Mouse (Mus musculus) myocyte (in vitro differentiated cells): ENCODE measurements around the gene Sipa1. TPM values are rescaled to one million over a fixed set of nuclear protein-coding genes. Genes with fewer than 3 reads are reported as not detected.

Source experiments
- H3K27me3 ChIP-seq: one replicate; pipeline ENCODE4 v1.6.1; 2011; ENCODE audit not compliant: control insufficient read depth, insufficient read depth, insufficient read length
- H3K36me3 ChIP-seq: one replicate; pipeline ENCODE4 v1.6.1; 2011; ENCODE audit not compliant: control insufficient read depth, insufficient read depth
- H3K4me2 ChIP-seq: one replicate; pipeline ENCODE4 v1.6.1; 2011; ENCODE audit warnings: low read depth, control low read depth
- H3K4me3 ChIP-seq: one replicate; pipeline ENCODE4 v1.5.1; 2011; ENCODE audit warnings: mild to moderate bottlenecking, control low read depth, moderate library complexity
- H3K79me2 ChIP-seq: one replicate; pipeline ENCODE4 v1.6.1; 2011; ENCODE audit not compliant: control insufficient read depth, insufficient read depth
- H3ac ChIP-seq: one replicate; pipeline ENCODE4 v1.6.1; 2011; ENCODE audit not compliant: control insufficient read depth, insufficient read length
- CEBPB ChIP-seq: IDR thresholded peaks from 2 replicates; pipeline ENCODE4 v1.6.1; 2011; ENCODE audit warnings: mild to moderate bottlenecking, moderate library complexity; ENCODE audit not compliant: poor library complexity, insufficient read depth, severe bottlenecking
- E2F4 ChIP-seq: IDR thresholded peaks from one replicate; pipeline ENCODE4 v1.6.1; 2011; ENCODE audit warnings: mild to moderate bottlenecking, control low read depth, moderate library complexity; ENCODE audit not compliant: insufficient read depth
- MAX ChIP-seq: IDR thresholded peaks from one replicate; pipeline ENCODE4 v1.6.1; 2011; ENCODE audit warnings: low read depth, mild to moderate bottlenecking, control low read depth
- MYOD1 ChIP-seq, 3 experiments: IDR thresholded peaks; one replicate each; pipeline ENCODE4 v1.6.1; 2011; ENCODE audit warnings: control low read depth in 2 of 3, low read depth in 2 of 3, mild to moderate bottlenecking in 2 of 3, moderate library complexity in 1 of 3; ENCODE audit not compliant: insufficient read length in 2 of 3, control insufficient read depth in 1 of 3
- MYOG ChIP-seq, 3 experiments: IDR thresholded peaks; one replicate each; pipeline ENCODE4 v1.6.1; 2011; ENCODE audit warnings: control low read depth in 2 of 3, low read depth in 2 of 3, mild to moderate bottlenecking in 2 of 3; ENCODE audit not compliant: insufficient read length in 2 of 3, control insufficient read depth in 1 of 3, insufficient read depth in 1 of 3
- POLR2A ChIP-seq: IDR thresholded peaks from one replicate; pipeline ENCODE4 v1.6.1; 2011; ENCODE audit warnings: low read depth, mild to moderate bottlenecking, control low read depth, moderate library complexity; ENCODE audit not compliant: insufficient read length
- POLR2AphosphoS2 ChIP-seq: IDR thresholded peaks from one replicate; pipeline ENCODE4 v1.6.1; 2011; ENCODE audit warnings: low read depth, control low read depth; ENCODE audit not compliant: insufficient read length
- REST ChIP-seq: IDR thresholded peaks from one replicate; pipeline ENCODE4 v1.6.1; 2011; ENCODE audit warnings: mild to moderate bottlenecking, control low read depth, moderate library complexity; ENCODE audit not compliant: insufficient read depth, insufficient read length
- SRF ChIP-seq: IDR thresholded peaks from one replicate; pipeline ENCODE4 v1.6.1; 2011; ENCODE audit warnings: low read depth; ENCODE audit not compliant: control insufficient read depth, insufficient read length
- TCF12 ChIP-seq: IDR thresholded peaks from one replicate; pipeline ENCODE4 v1.6.1; 2011; ENCODE audit warnings: mild to moderate bottlenecking, control low read depth; ENCODE audit not compliant: poor library complexity, insufficient read depth, severe bottlenecking
- TCF3 ChIP-seq: IDR thresholded peaks from one replicate; pipeline ENCODE4 v1.6.1; 2011; ENCODE audit warnings: low read depth, control low read depth; ENCODE audit not compliant: insufficient read length
- USF1 ChIP-seq: IDR thresholded peaks from one replicate; pipeline ENCODE4 v1.6.1; 2011; ENCODE audit warnings: low read depth, mild to moderate bottlenecking, control low read depth, moderate library complexity
- polyA plus RNA-seq: library from polyadenylated mRNA; unstranded; fragments of >200 nt; fragmentation: generic; extraction: Trizol; gene quantifications from one replicate; pipeline ENCODE4 v1.2.1, GENCODE M21; 2012; ENCODE audit warnings: missing spikeins

Gene Sipa1
- polyA plus RNA-seq, 1 experiment = 14.4 TPM

DNA sequence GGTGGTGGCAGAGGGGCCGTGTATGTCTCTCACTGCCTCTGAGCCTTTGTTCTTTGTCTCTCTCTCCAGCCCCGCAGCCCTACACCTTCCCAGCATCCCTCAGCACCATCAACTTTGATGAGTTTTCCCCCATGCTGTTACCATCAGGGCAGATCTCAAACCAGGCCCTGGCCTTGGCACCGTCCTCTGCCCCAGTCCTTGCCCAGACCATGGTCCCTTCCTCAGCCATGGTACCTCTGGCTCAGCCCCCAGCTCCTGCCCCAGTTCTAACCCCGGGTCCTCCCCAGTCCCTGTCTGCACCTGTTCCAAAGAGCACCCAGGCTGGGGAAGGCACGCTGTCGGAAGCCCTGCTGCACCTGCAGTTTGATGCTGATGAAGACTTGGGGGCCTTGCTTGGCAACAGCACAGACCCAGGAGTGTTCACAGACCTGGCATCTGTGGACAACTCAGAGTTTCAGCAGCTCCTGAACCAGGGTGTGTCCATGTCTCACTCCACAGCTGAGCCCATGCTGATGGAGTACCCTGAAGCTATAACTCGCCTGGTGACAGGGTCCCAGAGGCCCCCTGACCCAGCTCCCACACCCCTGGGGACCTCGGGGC is 16.7 kb downstream of the Sipa1 start:
- TF ChIP-seq REST (no peak), TCF3 (no peak), SRF (no peak), MYOG (IDR thresholded peaks at IDR 0.05; ENCODE audit: control insufficient read depth in 1 of 3, insufficient read depth in 1 of 3, insufficient read length in 2 of 3, low read depth in 2 of 3) (no peak), MAX (no peak), TCF12 (no peak), CEBPB (no peak), USF1 (no peak), MYOD1 (IDR thresholded peaks at IDR 0.05; ENCODE audit: control insufficient read depth in 1 of 3, insufficient read length in 2 of 3, low read depth in 2 of 3) (no peak), POLR2AphosphoS2 (no peak), POLR2A (no peak), E2F4 (no peak)
- H3ac ChIP-seq = no peak overlapping the region
- no peak overlapping the region for H3K4me2 ChIP-seq
- peaks cover 41% of the 10 kb centered on the region for H3K36me3 ChIP-seq
- H3K4me3 ChIP-seq = no peak overlapping the region
- H3K79me2 ChIP-seq = no peaks in the 10 kb centered on the region
- H3K27me3 ChIP-seq = no peaks in the 10 kb centered on the region

GRCm38 (mm10) chr19:5645280-5645679 is 18.2 kb downstream of the Sipa1 start:
- TF ChIP-seq MYOD1 (IDR thresholded peaks at IDR 0.05; ENCODE audit: control insufficient read depth in 1 of 3, insufficient read length in 2 of 3, low read depth in 2 of 3) (no peak), MYOG (IDR thresholded peaks at IDR 0.05; ENCODE audit: control insufficient read depth in 1 of 3, insufficient read depth in 1 of 3, insufficient read length in 2 of 3, low read depth in 2 of 3) (no peak), POLR2AphosphoS2 (no peak), CEBPB (no peak), REST (no peak), SRF (no peak), TCF3 (no peak), MAX (no peak), USF1 (no peak), E2F4 (no peak), TCF12 (no peak), POLR2A (no peak)
- Histone ChIP-seq H3K4me2 (no peak overlapping the region), H3K27me3 (no peaks in the 10 kb centered on the region), H3K36me3 (peaks cover 43% of the 10 kb centered on the region), H3ac (no peak overlapping the region), H3K79me2 (no peaks in the 10 kb centered on the region), H3K4me3 (no peak overlapping the region)

DNA sequence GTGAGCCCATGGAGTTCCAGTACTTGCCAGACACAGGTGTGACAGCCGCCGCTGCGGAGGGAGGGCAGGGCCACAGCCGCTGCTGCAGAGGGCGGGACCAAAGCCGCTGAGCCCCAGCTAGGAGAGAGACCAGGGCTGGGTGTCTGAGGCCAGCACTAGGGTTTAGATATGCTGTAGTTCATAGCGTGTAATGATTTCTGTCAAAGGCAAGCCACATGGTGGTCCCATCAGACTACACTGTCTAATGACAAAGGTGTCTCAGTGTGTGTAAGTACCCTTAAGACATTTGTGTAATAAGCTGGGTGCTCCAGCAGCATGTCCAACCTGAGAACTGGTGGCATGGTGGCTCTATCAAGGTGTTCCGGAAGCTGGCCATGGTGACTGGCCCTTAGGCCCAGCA is 21.9 kb downstream of the Sipa1 start:
- Histone ChIP-seq H3K4me3 (no peak overlapping the region), H3K4me2 (no peak overlapping the region), H3K79me2 (peaks cover 12% of the 10 kb centered on the region), H3ac (no peak overlapping the region), H3K36me3 (peaks cover 48% of the 10 kb centered on the region), H3K27me3 (no peaks in the 10 kb centered on the region)
- TF ChIP-seq MYOD1 (IDR thresholded peaks at IDR 0.05; ENCODE audit: control insufficient read depth in 1 of 3, insufficient read length in 2 of 3, low read depth in 2 of 3) (no peak), POLR2A (no peak), CEBPB (no peak), POLR2AphosphoS2 (no peak), USF1 (no peak), MAX (no peak), TCF3 (no peak)

- H3K27me3 ChIP-seq = no peaks in the 10 kb centered on the region
- no peak overlapping the region for H3ac ChIP-seq
- TF ChIP-seq CEBPB = no peak
- peaks cover 12% of the 10 kb centered on the region for H3K79me2 ChIP-seq
- no peak overlapping the region for H3K4me3 ChIP-seq
- H3K4me2 ChIP-seq = no peak overlapping the region
- peaks cover 48% of the 10 kb centered on the region for H3K36me3 ChIP-seq
These were observed 22.5 kb downstream of the Sipa1 start for GRCm38 (mm10) chr19:5641021-5641420.

- no peak for TF ChIP-seq MYOD1 (IDR thresholded peaks at IDR 0.05; ENCODE audit: control insufficient read depth in 1 of 3, insufficient read length in 2 of 3, low read depth in 2 of 3)
- H3K36me3 ChIP-seq = peaks cover 45% of the 10 kb centered on the region
- H3K27me3 ChIP-seq = no peaks in the 10 kb centered on the region
- H3ac ChIP-seq = no peak overlapping the region
- H3K4me3 ChIP-seq = no peak overlapping the region
- H3K4me2 ChIP-seq = no peak overlapping the region
- H3K79me2 ChIP-seq = peaks cover 12% of the 10 kb centered on the region
These were observed 23.2 kb downstream of the Sipa1 start for GRCm38 (mm10) chr19:5640339-5640738.
